Mouse (Mus musculus): ENCODE results near the gene Gm5901.

DNA sequence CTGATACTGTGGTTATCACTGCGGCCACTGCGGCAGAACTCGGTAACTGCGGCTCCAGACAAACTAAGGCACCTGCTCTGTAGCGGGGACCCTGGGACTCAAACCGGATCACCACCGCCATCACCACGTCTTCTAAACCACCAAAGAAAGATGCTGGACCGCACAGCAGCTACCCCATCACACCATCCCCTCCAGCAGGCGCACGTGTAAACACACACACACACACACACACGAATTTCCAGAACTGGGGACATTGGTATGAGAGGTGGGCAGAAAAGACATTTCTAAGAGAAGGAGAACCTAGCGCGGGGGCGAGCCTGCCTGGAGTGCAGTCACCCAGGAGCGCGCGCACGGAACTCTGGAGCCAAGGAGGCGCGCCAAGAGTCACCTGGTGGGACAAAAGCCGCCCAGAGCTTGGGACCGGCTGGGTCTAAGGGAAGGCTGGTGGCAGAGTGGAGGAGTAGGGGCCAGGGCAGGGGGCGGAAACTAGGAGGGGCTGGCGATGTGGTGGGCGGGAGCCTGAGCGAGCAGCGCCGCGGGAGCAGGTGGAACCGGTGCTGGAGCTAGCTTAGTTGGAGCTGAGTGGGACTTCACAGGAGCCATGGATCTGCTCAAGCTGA lies 50.7 kb downstream of the Gm5901 start, which contains the start of gene Cckbr:
- TF ChIP-seq CTCF (IDR thresholded peaks at IDR 0.05; ENCODE audit: low read depth) (no peak), EP300 (optimal IDR thresholded peaks at IDR 0.05) (no peak)
